Mouse (Mus musculus) mouse embryonic stem cell (cell line): Measurements from ENCODE around the gene Ick.
"Not testable (repeated sequence)": the region's sequence is repeated elsewhere in the genome, so short reads cannot be mapped to it uniquely, and the experiment has no call there.

Source experiments
- in situ Hi-C, 2 experiments: fragments of 300-500 bp; cut with MboI; formaldehyde crosslinking; loops; 1 replicate in 1 of 2; 3 replicates in 1 of 2; pipeline ENCODE4 v1.14.3; 2019 to 2020; ENCODE audit warnings: low sequenced_read_pairs in 2 of 2, low pct_unique_long_range_greater_than_20kb in 1 of 2, mixed read lengths in 1 of 2; ENCODE audit not compliant: unreplicated experiment in 1 of 2

Gene Ick

DNA sequence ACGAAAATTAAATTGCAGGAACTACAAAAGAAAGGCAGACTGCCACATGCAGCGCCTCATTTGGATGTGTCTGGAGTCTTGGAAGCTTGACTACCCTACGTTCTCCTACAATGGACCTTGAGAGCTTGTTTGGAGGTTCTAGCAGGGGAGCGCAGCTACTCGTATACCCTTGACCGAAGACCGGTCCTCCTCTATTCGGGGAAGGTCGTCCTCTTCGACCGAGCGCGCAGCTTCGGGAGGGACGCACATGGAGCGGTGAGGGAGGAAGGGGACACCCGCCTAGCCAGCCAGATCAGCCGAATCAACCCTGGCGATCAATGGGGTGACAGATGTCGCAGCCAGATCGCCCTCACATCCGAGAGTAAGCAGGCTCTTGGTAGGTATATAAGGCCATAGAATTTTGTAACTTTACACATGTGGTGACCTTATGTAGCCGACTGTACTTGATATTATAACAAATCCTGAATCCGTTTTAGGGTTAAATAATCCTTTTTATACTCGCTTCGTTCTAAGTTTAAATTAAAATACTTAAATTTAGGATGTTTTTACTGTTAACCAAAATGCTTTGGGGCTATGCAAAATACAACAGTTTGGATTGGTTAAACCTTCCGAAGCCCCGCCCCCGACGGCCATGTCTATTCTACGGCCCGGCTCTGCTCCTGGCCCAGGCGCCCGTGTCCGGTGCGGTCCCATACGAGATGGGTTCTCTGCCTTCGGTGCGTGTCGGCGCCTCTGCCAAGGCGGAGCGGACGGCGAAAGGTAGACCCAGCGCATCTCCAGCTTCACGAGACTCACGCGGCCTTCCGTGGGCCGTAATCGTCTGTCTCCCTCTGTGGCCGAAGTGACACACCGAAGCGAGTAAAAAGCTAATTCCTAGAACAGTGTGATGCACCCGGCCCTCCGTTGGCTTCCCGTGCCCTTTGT lies 66.5 kb downstream of the Ick start:
- in situ Hi-C loops: no loop called here

DNA sequence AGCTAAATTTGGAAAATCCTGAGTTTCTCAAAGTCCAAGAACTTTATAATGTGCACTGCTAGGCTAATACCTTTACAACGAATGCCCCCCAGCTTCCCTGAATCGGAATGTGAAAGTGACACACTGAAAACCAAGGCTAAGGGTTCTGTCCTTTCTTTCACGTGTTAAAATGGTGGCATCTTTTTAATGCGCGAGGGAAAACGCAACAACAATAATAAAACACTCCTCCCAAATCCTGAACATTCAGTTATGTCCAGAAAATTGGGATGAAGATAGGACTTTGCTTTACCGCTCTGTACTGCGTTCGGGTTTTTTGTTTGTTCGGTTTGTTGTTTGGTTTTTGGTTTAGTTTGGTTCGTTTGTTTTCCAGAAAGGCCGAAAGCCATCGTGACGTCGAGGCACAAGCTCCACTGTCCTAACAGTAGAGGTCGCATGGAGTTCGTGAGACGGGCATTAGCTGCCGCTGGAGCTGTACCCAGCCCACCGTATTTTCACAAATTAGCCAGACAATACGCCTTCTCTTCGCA lies 67.3 kb downstream of the Ick start:
- in situ Hi-C loops: no loop called here

DNA sequence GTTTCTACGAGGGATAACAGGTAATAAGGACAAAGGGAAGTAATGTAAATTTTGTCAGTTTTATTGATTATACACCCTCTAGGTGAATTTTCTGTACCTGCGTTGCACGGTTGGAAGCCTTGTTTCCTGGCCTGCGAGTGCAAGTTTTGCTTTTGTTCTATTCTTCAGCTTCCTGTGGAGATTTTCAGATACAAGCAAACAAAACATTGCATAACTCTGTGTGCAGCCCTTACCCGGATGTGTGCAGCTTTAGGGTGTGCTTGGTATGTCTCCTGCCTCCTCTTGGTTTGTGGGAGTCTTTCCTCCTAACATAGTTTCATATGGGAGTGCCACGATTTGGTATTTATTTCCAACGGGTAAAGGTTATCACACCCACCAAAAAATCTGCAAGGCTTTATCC lies 67.8 kb downstream of the Ick start:
- in situ Hi-C loops: no loop called here

DNA sequence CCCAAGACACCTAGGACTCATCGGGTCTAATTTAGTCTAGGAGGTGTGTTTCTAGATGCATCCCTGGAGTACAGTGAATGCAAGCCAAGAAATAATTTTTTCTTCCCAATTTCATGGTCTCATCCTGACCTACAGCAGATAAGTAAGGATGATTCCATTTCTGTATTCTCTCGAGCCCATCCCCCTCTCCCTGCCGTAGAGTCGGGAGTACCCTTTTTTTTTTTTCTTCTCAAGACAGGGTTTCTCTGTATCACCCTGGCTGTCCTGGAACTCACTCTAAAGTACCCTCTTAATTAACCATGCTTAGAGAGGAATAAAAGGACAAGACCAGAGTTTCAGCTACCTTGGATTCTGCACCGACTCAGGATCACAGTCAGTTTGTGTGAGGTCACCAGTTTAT lies 69.2 kb downstream of the Ick start:
- in situ Hi-C loops: no loop called here

DNA sequence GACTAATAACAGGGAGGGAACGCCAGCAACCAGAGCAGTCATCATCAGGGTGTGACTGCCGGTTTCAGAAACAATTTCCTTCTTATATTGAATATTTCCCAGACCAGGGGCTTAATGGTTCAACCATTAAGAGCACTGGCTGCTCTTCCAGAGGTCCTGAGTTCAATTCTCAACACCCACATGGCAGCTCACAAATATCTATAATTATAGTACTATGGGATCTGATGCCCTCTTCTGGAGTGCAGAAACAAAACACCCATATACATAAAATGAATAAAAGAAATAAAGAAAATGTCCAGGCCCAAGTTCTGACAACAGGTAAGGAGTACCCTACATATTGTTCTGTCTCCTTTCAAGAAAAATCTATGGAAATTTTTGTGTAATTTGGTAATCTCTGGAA lies 70.1 kb downstream of the Ick start:
- in situ Hi-C loops: no loop called here

DNA sequence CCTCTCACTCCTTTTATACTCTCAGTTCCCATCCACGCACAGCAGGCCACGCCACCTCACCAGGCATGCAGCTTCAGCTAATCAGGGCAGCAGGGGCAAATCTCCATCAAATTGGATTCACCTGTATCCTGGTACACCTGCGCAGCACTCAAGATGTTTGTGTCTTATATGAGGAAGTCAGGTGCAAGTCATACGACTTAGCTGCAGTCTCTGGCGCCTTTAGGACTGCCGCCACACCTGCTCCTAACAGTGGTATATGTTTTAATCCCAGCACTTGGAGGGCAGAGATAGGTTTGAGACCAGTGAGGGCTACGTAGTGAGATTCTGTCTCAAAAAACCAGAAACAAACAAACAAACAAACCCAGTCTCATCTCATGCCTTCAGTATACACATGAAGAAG lies 73.5 kb downstream of the Ick start, which contains the start of gene Gsta4:
TSS of gene Gsta4 (plus strand) at position 301 of the 400 bp plus-strand sequence.
- in situ Hi-C loops: not testable (repeated sequence)

DNA sequence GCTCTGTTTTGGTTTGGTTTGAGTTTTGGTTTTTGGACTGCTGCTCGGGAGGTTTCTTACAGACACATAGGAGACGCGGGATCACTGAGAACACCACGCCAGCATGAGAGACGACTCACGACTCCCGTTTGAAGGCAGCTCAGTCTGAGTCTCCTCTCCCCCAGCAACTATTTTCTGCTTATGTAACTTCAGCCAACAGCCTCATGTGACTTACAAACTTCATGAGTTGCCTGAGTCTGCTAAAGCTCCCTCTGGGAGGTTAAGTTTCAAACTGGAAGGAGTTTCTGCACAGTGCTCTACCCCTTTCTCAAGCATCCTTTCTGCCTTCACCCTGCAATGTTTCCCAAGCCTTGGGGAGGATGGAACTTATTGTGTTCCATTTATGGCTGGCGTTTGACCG lies 76.7 kb downstream of the Ick start:
- in situ Hi-C loops: no loop called here

DNA sequence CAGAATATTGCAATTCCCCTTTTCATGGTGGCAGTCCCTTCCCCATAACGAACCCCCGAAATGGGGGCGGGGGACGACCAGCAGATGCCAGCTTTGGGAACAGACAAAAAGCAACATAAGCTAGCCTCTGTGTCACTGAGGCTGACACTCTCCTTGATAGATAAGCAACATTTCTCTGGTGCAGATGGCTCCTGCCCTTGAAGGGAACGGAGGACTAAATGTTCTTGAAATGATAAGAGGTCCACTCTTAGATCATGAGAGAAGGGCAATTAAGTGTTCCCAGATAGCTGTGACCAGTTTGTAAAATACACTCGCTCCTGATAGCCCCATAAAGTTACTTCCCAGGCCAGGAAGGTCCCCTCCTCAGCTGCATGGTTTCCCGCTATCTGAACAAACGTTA lies 79.9 kb downstream of the Ick start:
- in situ Hi-C loops: no loop called here

DNA sequence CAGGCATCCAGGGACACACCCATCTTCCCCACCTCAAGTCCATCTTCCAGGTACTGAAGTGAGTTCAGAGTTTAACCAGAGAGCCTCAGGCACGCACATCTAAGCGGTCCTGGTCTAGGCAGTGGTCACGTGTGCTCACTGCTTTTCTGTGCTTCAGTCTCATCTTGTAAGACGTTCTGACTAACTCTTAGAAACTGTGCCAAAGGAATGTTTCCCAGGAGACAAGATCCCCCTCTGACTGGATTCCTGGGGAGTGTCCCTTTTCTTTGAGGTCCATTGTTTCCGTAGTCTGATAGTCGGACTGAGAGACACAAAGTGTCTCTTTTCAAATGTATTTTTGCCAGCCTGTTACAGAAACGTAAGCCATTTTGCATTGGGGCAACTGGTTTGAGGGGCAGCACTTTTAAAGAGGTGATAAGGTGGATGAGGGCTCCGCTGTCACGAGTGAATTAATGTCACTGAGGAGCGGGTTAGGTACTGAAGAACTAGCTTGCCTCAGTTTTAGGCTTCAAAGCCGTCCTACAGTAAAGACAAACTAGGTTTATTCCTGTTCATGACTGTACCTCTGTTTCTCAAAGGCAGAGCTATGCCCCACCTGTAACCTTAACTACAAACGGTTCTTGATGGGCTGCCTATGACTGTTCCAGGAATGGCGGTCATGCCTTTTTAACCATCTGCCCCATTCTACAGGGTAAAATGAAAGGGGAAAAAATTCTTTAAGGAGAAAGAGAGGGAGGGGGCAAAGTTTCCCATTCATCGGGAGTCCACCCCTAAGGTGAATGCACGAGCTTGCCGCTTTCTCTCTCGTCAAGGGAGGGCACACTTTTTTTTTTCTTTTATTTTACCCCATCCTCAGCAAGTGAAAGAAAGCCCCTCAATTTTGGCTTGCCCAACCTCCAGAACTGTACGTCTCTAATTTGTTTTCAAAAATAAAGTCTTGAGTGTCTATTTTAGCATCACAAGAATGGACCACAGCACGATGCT lies 82.0 kb downstream of the Ick start:
- in situ Hi-C loops: no loop called here

DNA sequence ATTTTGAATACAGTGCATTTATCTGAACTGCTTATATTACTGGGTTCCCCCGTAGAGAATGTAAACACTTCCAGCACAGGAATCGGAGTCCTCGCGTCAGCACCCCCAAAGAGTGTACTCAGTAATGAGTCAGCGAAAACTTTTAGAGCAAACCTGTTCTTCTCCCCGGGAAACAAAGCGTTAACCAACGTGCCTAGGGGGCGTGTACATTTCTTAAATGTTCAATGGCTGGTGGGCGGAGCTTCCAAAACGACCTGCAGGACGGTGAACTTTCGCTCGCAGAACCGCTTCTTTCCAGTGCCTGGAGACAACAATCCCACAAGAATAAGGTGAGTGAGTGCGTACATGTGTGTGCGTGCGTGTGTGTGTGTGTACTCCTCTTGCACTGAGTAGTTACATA lies 82.7 kb downstream of the Ick start:
- in situ Hi-C loops: no loop called here

DNA sequence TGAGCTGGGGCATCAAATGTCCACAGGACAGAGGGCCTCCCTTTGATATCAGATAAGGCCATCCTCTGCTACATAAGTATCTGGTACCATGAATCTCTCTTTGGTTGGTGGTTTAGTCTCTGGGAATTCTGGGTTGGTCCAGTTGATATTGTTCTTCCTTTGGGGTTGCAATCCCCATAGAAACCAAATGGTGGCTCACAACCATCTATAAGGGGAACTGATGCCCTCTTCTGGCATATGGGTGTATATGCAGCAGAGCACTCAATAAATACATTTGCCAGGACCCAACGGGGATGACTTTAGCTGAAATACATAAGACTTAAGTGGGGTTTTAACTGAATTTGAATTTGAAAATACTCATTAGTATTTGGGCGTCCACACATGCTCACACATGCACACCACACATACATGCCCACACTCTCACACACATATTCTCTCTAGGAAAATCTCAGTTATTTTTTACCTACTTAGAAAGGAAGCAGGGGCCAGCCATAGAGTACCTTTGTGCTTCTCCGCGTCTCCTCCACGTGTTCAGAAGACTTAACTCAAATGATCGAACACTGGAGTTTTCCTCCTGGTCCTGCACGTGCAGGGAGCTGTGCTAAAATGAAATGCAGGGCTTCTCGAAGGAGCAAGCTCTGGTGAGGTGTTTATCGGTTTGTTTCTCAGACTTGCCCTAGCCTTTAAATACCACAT lies 85.1 kb downstream of the Ick start:
- in situ Hi-C loops: no loop called here

DNA sequence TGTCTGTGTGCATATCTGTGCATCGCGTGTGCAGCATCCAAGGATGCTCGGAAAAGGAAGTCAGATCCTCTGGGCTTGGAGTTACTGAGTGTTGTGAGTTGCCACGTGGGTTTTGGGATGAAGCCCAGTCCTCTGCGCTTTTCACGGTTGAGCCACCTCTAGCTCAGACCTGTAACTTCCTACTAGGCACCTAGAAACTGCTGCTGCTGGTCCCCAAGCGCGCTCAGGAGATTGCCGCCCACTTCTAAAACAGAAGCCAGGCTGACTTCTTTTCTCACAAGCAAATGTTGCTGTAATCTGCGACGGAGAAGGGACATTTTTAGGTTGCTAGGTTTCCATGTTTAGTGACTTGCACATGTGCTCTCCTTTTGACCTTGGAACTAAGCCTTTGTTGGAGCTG lies 86.0 kb downstream of the Ick start:
- in situ Hi-C loops: no loop called here

DNA sequence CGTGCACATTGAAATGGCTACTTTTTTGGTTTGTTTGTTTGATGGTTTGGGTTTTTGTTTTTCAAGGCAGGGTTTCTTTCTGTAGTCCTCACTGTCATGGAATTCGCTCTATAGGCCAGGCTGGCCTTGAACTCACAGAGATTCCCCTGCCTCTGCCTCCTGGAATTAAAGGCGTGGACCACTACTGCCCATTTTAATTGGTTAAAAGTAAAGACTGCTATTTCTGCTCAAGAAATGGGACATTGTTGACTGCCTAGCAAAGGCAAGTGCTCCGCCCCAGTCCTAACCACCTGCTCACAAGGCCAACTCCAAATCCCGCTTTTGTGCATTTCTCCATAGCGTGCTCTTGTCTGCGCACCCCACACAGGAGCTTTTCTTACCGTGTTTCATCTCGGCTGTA lies 88.8 kb downstream of the Ick start:
- in situ Hi-C loops: no loop called here

DNA sequence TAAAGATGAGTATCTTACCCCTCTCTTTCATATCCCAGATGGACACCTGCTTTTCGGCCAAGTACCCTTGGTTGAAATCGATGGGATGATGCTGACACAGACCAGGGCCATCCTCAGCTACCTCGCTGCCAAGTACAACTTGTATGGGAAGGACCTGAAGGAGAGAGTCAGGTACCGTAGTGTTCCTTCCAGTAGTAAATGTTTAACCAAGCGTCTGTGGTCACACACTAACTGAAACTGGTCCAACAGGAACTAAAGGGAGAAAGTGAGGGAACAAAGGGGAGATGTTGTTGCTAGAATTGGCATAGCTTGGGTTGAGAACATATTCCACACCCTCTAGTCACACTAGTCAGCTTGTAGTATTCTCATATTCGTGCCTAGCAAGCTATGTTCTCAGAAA lies 95.2 kb downstream of the Ick start:
- in situ Hi-C loops: no loop called here

DNA sequence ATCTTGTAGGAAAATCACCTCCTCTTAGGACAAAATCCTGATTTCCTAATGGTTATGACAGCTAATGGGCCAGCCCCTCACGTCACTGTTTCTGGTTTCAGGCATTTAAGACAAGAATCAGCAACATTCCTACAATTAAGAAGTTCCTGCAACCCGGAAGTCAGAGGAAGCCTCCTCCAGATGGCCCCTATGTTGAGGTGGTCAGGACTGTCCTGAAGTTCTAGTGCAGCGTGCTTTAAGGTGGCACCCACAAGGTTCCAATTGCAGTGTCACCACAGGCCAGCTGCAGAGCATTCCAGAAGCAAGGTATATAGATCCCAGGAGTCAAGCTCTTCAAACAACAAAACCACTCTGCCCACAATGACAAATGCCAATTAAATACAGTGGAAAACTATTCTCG lies 100.0 kb downstream of the Ick start:
- in situ Hi-C loops: no loop called here

DNA sequence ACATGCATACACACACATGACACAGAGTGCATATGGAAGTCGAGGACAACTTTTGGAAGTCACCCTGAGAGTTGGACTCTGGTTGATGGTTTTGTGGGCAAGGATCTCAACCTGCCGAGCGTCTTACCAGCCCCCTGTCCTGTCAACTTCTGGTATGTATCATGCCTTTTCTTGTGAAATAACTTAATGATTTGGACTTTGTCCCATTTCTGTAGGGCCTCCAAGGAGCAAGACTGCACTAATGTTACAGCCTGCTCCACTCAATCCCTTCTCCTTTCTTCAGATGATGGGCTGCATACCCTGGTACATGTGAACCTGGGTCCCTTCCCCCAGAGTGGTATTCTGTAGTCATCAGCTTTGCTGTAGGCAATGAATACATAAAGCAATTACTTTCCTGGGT lies 101.1 kb downstream of the Ick start:
- in situ Hi-C loops: no loop called here

DNA sequence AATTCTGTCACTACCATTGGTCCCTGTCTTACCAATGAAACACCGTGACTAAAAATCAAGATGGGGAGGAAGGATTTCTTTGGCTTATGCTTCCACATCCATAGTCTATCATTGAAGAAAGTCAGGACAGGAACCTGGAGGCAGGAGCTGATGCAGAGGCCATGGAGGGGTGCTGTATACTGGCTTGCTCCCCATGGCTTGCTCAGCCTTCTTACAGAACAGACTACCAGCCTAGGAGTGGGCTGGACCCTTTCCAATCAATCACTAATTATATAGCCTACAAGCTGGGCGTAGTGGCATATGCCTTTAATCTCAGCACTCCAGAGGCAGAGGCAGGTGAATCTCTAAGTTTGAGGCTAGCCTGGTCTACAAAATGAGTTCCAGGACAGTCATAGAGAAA lies 101.8 kb downstream of the Ick start:
- in situ Hi-C loops: no loop called here

DNA sequence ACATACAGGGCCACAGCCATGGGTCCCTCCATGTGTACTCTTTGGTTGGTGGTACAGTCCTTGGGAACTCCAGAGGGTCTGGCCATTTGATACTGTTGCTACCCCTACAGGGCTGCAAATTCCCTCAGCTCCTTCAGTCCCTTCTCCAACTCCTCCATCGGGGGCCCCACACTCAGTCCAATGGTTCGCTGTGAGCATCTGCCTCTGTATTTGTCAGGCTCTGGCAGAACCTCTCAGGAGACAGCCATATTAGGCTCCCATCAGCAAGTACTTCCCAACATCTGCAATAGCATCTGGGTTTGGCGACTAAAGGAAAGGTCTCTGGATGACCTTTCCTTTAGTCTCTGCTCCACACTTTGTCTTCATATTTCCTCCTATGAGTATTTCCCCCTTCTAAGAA lies 102.5 kb downstream of the Ick start:
- in situ Hi-C loops: no loop called here
